Mouse (Mus musculus) erythroblast, adult 5-6 weeks (primary cell): ENCODE results near the gene Gpc6. TPM values are rescaled to one million over a fixed set of nuclear protein-coding genes. Genes with fewer than 3 reads are reported as not detected.

Experiments used
- ATAC-seq: replicated peaks from 2 replicates; pipeline ENCODE4 v1.8.0; 2016; ENCODE audit warnings: moderate number of reproducible peaks, mild to moderate bottlenecking, moderate TSS enrichment, inconsistent platforms; ENCODE audit not compliant: poor library complexity, low FRiP score, severe bottlenecking
- total RNA-seq, 2 experiments: library from RNA; stranded (forward) in 1 of 2; stranded (reverse) in 1 of 2; fragments of 150-400 nt in 1 of 2; fragments of 200-764, 138-1000 nt in 1 of 2; gene quantifications; 2 replicates each; pipeline versions ENCODE4 v1.2.3 to v1.2.4; 2015 to 2017; ENCODE audit warnings: low replicate concordance in 2 of 2

Gpc6 gene
- total RNA-seq, 2 experiments from 2014 or later, result not detected

DNA sequence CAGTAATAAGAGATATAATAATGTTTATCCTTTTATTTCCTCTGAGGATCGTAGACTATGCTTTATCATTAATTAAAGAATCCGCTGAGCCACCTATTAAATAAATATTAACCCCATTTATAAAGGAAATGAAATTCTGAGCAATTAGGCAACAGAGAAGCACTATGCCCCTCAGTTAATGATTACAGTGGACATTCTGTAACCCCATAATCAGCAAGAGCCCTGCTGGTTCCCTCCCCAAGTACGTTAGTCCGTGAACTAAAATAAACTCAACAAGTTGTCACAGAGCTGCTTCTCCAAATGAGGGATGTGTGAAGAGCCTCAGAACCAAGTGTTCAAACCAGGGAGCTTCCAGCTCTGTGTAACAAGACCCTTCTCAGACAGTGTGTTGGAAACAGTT lies 892.1 kb downstream of the Gpc6 start:
- no peak for ATAC-seq

DNA sequence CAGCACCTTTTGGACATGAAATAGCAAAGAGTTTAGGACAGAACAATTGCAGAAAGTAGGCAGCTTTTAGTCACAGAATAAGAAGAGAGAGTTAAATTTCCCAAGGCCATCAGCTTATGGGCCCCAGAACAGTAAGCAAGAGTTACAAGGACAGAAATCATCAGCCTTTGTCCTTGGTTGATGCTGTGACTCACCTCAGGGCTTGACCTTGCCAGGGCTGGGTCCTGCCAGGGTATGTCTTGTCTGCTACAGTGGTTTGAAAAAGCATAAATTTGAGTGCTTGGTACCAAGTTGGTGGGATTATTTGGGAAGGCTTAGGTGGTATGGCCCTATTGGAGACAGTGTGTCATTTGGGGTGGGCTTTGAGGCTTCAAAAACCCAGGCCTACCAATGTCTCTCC lies 899.4 kb downstream of the Gpc6 start:
- no peak for ATAC-seq

DNA sequence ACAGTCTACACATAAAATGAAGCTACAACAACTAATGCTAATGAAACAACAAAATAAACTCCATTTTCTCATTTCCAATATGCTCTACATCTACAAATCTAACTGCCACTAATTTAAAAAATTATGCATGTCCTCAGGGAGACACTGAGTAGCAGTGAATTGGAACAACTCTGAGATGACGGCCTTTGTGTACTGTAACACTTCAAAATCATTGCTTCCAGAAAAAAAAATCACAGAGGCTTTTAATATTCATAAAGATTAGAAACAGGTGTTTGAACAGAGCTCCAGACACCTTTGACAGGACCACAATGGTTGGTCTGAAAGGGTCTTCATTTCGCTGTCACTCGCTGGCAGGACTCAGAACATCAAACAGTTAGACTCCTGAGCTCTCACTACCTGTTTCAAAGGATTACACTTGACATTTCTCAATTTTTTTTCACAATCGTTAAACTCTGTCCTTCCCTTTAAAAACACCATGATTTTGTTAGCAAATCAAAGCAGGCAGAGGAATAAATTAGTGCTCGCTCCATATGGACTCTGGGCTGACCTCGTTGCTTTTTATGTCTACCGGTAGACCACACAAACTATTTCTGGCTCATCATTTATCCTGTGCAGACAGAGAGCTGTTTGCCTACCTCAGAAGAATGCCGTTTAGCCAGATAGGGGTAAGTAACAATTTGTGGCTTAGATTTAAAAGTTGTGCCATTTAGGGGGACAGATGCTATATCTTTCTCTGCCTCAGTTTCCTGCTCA lies 901.4 kb downstream of the Gpc6 start:
- no peak for ATAC-seq

DNA sequence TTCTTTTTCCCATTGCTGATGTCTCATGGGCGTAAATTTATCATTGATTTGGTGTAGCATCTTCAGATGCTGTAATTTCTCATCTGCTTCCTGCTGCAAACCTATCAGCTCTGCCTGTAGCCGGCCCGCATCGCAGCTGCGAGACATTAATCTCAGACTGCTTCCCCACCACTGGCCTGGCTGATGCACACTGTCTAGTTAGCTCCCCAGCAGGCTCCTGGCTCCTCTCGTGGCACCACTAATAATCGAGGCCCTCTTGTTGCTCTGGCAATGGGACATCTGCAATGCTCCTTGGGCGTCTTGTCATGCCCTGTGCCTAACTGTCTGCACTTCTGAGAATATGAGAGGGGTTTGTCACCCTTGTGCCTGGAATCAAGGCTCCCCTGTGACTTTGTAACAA lies 906.2 kb downstream of the Gpc6 start:
- ATAC-seq, result no peak

DNA sequence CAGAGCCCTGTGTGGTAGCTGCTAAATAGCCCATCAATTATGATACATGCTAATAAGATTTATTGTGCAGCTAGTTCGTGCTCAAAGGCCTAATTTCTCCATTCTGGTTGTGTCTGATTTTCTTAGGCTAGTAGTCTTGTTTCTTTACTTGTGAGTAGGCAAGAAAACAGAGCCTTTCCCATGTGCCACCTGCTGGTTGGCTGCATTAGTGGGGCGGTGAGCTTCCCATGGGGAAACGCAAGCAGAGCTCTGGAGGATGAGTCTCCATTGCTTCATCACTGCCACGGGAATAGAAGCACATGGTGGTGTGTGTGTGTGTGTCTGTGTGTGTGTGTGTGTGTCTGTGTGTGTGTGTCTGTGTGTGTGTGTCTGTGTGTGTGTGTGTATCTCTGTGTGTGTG lies 906.6 kb downstream of the Gpc6 start:
- no peak for ATAC-seq

DNA sequence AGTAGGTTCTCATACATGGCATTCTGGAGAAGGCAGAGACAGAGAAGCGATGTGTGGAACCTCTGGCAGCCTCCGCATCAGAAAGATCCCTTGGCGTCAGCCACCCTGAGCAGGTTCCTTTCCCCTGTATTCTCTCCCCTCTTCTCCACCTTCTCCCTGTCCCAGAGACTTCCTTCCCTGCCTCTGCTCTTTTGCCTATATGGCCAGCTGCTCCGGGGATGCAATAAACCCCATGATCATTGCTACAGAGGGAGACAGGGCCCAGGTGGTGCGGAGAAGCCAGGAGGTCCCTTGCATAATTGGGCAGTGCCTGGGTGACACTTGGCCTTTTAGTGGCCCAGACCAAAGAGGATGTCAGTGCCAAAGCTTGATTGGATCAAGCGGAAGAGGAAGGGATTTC lies 910.4 kb downstream of the Gpc6 start:
- no peak for ATAC-seq

DNA sequence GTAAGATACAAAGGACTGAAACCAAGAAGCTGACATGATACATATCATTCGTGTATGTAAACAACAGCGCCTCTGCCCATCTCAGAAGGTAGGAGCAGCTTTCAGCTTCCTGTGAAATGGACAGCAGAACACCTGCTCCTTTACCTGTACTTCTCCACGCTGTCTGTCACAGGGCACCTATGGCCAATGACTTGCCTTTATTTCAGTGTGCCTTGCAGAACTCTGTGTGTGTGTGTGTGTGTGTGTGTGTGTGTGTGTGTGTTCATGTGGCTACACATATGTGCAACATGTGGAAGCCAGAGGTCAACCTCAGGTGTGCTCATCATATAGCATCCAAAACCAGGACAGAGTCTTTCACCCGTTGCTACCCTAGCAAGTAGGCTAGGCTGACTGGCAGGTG lies 911.9 kb downstream of the Gpc6 start:
- ATAC-seq, result no peak

DNA sequence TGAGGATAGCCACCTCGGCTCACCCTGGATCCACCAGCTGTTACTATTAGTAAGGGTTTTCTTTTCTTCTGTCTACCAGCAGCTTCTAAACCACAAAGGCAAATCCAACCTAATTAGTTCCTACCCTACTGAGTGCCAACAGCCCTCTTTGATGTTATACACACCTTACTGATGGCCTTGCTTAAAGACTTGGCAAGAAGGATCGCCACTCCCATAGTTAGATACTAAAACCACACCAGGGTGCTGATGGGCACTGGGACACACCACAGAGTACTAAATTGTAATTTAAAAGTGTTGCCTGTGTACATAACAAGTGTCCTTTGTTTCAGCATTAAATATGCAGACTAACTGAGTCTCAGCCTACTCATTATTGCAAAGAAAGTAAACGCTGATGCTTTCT lies 912.6 kb downstream of the Gpc6 start:
- no peak for ATAC-seq

DNA sequence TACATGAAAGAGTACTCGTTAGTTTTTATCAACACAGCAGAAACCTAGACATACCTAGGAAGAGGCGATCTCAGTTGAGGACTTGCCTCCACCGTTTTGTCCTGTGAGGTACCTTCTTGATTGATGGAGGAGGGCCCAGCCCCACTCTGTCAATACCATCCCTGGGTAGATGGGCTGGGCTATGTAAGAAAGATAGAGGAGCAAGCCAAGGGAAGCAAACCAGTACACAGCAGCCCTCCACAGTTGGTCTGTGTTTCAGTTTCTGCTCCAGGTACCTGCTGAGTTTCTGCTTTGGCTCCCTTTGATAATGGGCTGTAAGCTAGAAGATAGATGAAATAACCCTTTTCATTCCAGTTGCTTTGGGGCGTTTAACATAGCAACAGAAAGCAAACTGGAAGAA lies 916.1 kb downstream of the Gpc6 start:
- no peak for ATAC-seq

DNA sequence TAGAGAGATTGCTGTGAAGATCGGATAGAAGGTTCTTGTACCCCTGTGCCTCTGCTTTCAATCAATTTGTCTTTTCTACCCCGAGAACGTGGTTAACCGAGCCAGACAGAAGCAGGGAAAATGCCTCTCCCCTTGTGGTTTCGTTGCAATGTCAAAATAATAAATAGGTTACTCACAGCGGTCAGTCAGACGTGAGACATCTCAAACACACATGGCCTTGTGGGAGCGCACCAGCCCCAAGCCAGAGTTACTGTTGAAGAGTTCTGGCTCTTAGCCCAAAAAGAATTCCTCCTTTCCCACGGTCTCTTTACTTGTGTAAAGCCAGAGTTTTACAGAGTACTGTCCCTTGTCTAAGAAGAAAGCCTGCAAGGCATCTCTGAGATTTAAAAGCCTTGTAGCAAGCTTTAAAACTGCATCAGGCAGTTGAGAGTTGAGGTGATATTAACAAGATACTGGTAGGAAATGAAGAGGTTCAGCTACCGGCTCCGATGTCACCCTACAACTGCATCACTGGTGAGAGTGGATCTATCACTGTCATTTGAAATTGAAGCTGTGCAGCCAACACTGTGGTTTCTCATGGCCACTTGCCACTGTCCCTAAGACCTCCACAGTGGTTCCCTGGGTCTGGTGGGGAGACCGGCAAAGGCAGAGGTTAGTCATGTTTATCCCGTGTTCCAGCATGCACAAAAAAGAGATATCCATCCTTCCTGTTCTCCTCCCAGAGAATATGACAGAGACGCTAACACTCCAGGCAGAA lies 916.9 kb downstream of the Gpc6 start:
- no peak for ATAC-seq

DNA sequence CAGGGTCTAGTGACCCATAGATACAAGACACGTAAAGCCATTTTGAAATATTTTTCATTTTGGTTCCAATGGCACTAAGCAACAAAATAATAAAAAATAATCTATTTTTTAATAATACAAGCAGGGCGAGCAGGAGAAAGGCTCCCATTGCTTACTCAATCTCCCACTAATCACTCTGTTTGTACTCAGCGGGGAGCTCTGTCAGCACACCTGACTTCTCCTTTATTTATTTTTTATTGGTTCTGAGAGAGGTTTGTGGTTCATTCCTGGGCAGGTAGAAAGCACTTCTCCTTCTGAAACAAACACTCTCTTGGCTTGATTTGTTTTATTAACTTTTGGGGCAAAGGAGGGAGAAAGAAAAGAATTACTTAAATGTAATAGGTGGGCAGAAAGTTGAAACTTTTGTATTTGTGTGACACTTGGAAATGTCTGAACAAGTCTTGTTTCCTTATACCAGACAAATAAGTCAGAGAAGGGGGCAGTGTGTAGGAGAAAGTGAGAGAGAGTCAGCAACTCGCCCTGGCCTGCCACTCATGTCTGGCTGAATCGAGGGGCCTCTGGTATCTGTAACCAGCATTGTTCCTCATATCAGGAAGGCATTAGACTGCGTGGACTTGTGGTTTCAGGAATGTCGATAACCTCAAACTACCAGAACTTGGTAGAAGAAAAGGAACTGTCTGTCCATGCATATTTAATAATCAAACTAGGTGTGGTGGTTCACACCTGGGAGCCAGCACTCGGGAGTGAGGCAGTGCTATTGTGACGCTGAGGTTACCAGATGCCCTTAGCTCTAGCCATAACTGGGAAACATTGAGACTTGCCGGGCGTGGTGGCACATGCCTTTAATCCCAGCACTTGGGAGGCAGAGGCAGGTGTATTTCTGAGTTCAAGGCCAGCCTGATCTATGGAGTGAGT lies 924.7 kb downstream of the Gpc6 start:
- ATAC-seq, result no peak

DNA sequence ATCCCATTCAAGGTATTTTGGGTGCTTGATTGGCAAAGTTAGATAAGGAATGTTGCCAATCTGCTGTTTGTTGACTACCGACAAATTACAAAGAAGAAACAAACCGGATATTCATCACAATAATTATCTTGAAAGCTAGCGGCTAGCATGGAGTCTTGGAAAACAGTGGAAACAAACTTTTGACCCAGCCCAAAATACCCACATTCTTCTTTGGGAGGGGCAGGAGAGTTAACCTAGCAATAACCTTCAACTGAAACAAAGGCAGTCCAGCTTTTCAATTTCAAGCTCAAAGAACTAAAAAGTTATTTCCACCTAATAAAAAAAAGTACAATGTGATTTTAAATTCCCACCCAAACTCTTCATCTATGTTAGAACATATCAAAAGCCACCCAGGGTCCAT lies 927.2 kb downstream of the Gpc6 start:
- ATAC-seq, result no peak

DNA sequence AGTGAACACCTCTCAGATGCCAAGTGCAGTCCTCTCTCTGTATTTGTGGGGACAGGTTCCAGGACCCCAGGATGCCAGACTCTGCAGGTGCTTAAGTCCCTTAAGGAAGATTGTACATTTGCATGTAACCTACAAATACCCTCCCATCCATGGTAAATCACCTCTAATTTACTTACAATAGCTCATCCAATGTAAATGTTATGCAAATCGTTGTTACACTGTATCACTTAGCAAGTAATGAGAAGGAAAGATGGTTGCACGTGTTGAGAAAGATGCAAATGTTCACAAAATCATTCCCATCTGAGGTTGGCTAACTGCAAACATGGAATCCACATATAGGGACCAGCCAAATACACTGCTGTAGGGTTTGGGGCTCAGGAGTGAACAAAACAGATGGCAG lies 927.7 kb downstream of the Gpc6 start:
- no peak for ATAC-seq

DNA sequence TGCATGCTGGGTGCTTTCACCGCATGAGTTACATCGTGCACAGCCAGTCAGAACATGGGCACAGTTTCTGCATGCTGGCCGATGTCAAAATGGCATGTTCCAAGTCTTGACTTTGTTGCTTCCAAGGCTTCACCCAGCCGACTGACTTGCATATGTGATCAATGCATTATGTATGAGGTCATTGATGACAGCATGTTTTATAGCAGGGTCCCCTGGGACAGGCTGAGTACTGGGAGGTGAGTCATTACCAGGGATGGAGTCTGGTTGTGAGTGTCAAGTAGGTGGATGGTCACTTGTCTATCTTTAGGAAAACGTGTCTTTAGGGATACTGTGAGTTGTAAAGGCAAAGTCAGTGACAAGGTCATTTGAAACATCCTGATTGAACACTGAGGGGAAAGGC lies 929.4 kb downstream of the Gpc6 start:
- no peak for ATAC-seq

DNA sequence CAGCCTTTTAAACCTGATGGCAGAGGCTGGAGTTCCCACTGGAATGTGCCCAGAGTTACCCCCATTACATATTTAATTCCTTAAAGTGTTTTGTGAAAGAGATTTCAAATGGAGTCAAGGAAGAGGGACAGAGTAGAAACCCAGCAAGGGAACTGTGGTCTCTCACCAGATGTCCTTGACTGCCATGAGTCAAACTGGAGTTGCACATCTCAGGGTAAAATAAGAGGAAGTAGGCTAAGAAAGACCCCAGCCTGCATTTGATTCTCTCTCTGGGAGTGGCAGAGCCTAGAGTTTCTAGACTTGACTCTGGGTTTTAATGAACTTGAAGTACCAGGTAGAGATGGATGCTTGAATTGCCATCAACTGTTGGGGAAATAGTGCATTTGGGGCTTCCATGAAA lies 946.2 kb downstream of the Gpc6 start:
- no peak for ATAC-seq

DNA sequence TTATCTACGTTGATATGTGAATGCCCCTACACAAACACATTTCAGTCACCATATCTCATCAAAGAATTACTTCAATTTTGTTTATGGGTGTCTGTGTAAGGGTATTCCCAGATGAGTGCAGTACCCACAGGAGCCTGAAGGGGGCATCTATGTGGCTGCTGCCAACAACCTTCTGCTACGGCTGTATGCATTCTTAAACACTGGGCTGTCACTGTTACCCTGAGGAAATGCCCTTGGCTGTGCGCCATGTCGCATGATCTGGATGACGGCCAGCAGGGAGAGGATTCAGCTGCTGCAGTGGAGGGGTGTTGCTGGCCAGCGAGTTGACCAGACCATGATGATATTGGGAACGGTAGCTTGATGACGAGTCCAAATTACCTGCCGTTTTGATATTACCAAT lies 954.2 kb downstream of the Gpc6 start:
- ATAC-seq, result no peak

DNA sequence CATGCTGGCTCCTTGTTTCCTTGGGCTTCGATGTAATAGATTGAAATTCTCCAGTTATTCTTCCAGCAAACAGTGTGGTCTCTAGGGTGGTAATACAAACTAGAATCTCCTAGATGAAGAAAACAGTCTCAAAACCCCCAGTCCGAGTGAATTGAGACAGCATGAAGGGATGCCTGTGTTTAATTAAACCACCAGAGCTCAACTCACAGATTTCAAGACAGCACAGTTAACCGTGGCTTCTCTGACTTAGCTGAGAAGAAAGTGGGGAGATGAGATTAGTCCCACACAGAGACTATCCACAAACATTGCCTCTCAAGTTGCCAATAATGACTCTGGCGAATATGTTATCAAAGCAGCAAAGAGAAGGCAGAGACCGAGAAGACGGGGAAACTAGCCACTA lies 956.0 kb downstream of the Gpc6 start:
- no peak for ATAC-seq

DNA sequence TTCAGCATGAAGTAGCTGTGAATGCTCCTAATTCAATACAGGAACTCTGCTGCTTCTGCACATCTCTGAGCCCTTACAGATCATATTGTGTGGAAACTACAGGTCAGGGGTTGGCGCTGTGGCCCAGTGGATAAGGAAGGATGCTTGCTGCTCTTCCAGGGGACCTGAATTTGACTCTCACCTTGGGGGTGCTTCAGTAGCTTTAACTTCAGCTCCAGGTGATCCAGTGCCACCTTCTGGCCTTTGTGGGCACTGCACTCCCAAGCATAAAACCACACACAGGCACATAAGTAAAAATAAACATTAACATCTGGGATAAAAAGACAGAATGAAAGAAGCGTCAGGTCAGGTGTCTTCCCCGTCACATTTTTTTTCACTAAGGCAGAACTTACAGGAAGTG lies 957.1 kb downstream of the Gpc6 start:
- ATAC-seq, result no peak

DNA sequence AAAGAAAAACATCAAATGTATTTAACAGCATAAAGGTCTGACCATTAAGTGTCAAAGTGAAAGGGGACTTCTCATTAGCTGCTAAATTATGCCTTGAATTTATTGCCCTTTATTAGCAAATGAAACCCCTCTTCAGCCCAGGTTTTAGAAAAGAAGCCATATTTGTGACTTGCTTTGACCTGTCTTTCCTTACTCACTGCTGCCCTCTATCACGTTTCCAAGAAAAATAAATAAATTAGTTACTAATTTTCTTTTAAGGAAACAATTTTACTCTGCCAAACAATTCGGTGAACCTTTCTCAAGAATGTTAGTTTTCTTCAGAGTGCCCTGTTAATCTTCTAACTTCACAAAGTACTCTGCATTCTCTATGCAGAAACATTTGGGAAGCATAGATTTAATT lies 964.5 kb downstream of the Gpc6 start:
- no peak for ATAC-seq

DNA sequence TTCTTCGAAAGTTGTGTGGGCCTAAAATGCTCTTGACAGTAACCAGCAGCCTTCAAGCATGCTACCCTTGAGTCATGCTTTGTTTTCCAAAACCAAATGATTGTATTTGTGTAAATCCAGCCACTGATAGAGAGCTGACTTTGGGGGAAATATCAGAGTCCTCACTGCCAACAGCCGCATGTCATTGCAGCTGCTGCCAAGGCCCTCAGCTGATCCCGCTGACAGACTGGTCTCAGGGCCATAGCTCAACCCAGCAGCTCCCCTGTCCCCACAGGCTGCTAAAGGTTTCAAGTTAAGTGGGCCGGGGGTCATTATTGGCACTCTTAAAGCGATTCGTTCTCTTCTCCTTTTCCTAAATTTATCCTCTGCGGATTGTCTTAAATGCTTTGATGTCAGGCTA lies 966.3 kb downstream of the Gpc6 start:
- ATAC-seq, result no peak

DNA sequence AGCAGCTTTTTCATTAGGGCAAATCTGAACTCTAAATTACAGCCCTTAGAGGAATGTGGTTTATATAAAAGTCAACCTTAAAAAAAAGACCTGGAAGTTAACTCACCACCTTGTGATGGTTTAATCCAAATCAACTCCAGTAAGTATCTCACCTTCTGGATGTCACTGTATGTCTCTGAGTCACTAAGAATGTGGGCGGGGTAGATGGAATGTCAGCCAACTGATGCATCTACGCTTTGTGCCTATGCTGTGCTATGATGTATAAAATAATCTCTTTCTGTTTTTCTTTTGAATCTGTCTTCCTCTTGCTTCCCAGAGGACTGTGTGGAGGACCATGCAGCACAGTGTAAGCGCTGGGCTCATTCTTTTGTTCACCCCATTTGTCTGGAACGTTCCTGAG lies 966.9 kb downstream of the Gpc6 start:
- no peak for ATAC-seq
